Mouse (Mus musculus): ENCODE measurements at regions not wholly inside any gene's neighbourhood (a gene's known extent, or its start where the extent isn't known, plus 50 kb on each side); places are given as distances from the start of the nearest gene placed in this dataset.

- ATAC-seq (ENCODE audit: low TSS enrichment): peak; percentile 90
These were observed 96.8 kb downstream of the Btbd35f7 start for GRCm38 (mm10) chrX:5765702-5766101.

GRCm38 (mm10) chrX:5798433-5798832, 129.6 kb downstream of the Btbd35f7 start:
- ATAC-seq (ENCODE audit: low TSS enrichment): no peak

- ATAC-seq (ENCODE audit: low TSS enrichment): no peak
These were observed 130.0 kb downstream of the Btbd35f7 start for GRCm38 (mm10) chrX:5798902-5799301.

- no peak for ATAC-seq (ENCODE audit: low TSS enrichment)
These were observed 134.3 kb downstream of the Btbd35f7 start for GRCm38 (mm10) chrX:5803181-5803580.

All from frontal cortex, adult (tissue).